Mouse (Mus musculus) C2C12 (cell line): ENCODE results near the gene Cavin3. TPM values are rescaled to one million over a fixed set of nuclear protein-coding genes. Genes with fewer than 3 reads are reported as not detected.

Experiments used
- H3K27me3 ChIP-seq: one replicate; pipeline ENCODE4 v1.6.1; 2011; ENCODE audit not compliant: control insufficient read depth, insufficient read depth, insufficient read length
- H3K36me3 ChIP-seq: one replicate; pipeline ENCODE4 v1.6.1; 2011; ENCODE audit not compliant: control insufficient read depth, insufficient read depth
- H3K4me3 ChIP-seq: one replicate; pipeline ENCODE4 v1.5.1; 2011; ENCODE audit warnings: mild to moderate bottlenecking, control low read depth; ENCODE audit not compliant: poor library complexity, insufficient read depth, severe bottlenecking
- H3K79me2 ChIP-seq: one replicate; pipeline ENCODE4 v1.6.1; 2011; ENCODE audit not compliant: control insufficient read depth, insufficient read depth
- H3K79me3 ChIP-seq: one replicate; pipeline ENCODE4 v1.6.1; 2011; ENCODE audit warnings: low read depth, control low read depth
- H3ac ChIP-seq: one replicate; pipeline ENCODE3; 2011; ENCODE audit warnings: low read depth; ENCODE audit not compliant: control insufficient read depth, insufficient read length
- CEBPB ChIP-seq: IDR thresholded peaks from one replicate; pipeline ENCODE4 v1.6.1; 2011; ENCODE audit warnings: low read depth, mild to moderate bottlenecking, control low read depth, moderate library complexity
- CTCF ChIP-seq: IDR thresholded peaks from one replicate; pipeline ENCODE4 v1.5.1; 2011; ENCODE audit not compliant: control insufficient read depth, insufficient read depth, insufficient read length
- FOSL1 ChIP-seq: IDR thresholded peaks from one replicate; pipeline ENCODE4 v1.8.0; 2011; ENCODE audit warnings: mild to moderate bottlenecking, low read length; ENCODE audit not compliant: poor library complexity, insufficient read depth, severe bottlenecking
- MAX ChIP-seq: IDR thresholded peaks from one replicate; pipeline ENCODE4 v1.6.1; 2011; ENCODE audit warnings: mild to moderate bottlenecking, control low read depth
- MYOD1 ChIP-seq: IDR thresholded peaks from one replicate; pipeline ENCODE4 v1.6.1; 2011; ENCODE audit warnings: low read depth; ENCODE audit not compliant: control insufficient read depth, insufficient read length
- MYOG ChIP-seq: IDR thresholded peaks from one replicate; pipeline ENCODE4 v1.6.1; 2011; ENCODE audit not compliant: control insufficient read depth, insufficient read length; ENCODE audit errors: extremely low read depth
- USF1 ChIP-seq: IDR thresholded peaks from one replicate; pipeline ENCODE4 v1.6.1; 2011; ENCODE audit warnings: low read depth, mild to moderate bottlenecking, control low read depth, moderate library complexity
- polyA plus RNA-seq: library from polyadenylated mRNA; unstranded; fragments of >200 nt; fragmentation: generic; extraction: Trizol; gene quantifications from one replicate; pipeline ENCODE4 v1.2.1, GENCODE M21; 2012; ENCODE audit warnings: missing spikeins

Cavin3 gene
- polyA plus RNA-seq, 1 experiment, result 83.7 TPM

GRCm38 (mm10) chr7:105482426-105482825, 326 bp upstream of the Cavin3 start:
- Histone ChIP-seq H3K36me3 (no peaks in the 10 kb centered on the region), H3K27me3 (no peaks in the 10 kb centered on the region), H3K79me3 (no peaks in the 10 kb centered on the region), H3K79me2 (peaks cover 14% of the 10 kb centered on the region), H3K4me3 (peak overlapping the region; percentile 53), H3ac (no peak overlapping the region)
- TF ChIP-seq FOSL1, result no peak
- TF ChIP-seq CEBPB, result no peak
- no peak for TF ChIP-seq MYOG
- TF ChIP-seq CTCF, result no peak
- TF ChIP-seq MYOD1, result no peak
- TF ChIP-seq MAX, result no peak
- TF ChIP-seq USF1, result no peak

GRCm38 (mm10) chr7:105480561-105481504, 1.3 kb downstream of the Cavin3 start:
- Histone ChIP-seq H3K27me3 (no peaks in the 10 kb centered on the region), H3ac (peak overlapping the region; percentile 90), H3K79me2 (peaks cover 14% of the 10 kb centered on the region), H3K79me3 (no peaks in the 10 kb centered on the region), H3K36me3 (no peaks in the 10 kb centered on the region), H3K4me3 (peak overlapping the region; percentile 53)
- TF ChIP-seq CEBPB, result no peak

- Histone ChIP-seq H3K79me3 (no peaks in the 10 kb centered on the region), H3K27me3 (no peaks in the 10 kb centered on the region), H3K4me3 (no peak overlapping the region), H3K79me2 (peaks cover 14% of the 10 kb centered on the region), H3ac (no peak overlapping the region), H3K36me3 (no peaks in the 10 kb centered on the region)
- TF ChIP-seq CTCF (no peak), MAX (no peak), FOSL1 (no peak), CEBPB (no peak), USF1 (no peak), MYOG (no peak), MYOD1 (no peak)
These were observed 2.0 kb downstream of the Cavin3 start for GRCm38 (mm10) chr7:105480081-105480480.

- H3K27me3 ChIP-seq, result no peaks in the 10 kb centered on the region
- H3K79me3 ChIP-seq, result no peaks in the 10 kb centered on the region
- no peak for TF ChIP-seq USF1
- TF ChIP-seq FOSL1, result no peak
- TF ChIP-seq MAX, result no peak
- H3K79me2 ChIP-seq, result peaks cover 14% of the 10 kb centered on the region
- H3K36me3 ChIP-seq, result no peaks in the 10 kb centered on the region
- H3ac ChIP-seq, result no peak overlapping the region
- no peak overlapping the region for H3K4me3 ChIP-seq
These were observed 2.9 kb downstream of the Cavin3 start for GRCm38 (mm10) chr7:105479232-105479631.

DNA sequence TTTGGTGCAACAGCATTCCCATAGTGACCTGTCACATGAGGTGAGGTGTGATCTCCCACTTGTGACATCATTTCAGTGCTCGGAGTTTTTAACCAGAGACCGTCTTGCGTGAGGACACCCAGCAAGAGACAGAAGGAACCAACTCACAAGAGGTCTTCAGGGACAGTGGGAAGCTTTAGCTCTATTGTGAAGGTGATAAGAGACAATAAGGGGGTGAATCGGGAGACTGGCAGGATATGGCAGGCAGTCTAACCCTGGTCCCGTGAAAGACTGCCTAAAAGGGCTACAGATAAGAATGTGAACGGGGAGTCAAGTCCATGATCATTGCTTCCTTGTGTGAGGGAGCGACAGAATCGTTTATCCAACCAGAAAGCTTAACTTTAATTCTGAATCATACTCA, 3.8 kb downstream of the Cavin3 start:
- Histone ChIP-seq H3K79me3 (no peaks in the 10 kb centered on the region), H3K79me2 (peaks cover 14% of the 10 kb centered on the region), H3K36me3 (no peaks in the 10 kb centered on the region), H3K4me3 (no peak overlapping the region), H3K27me3 (no peaks in the 10 kb centered on the region), H3ac (no peak overlapping the region)
- TF ChIP-seq CEBPB, result no peak
- TF ChIP-seq CTCF, result no peak
- no peak for TF ChIP-seq MYOG
- no peak for TF ChIP-seq MAX
- TF ChIP-seq USF1, result no peak
- no peak for TF ChIP-seq FOSL1
- TF ChIP-seq MYOD1, result no peak

DNA sequence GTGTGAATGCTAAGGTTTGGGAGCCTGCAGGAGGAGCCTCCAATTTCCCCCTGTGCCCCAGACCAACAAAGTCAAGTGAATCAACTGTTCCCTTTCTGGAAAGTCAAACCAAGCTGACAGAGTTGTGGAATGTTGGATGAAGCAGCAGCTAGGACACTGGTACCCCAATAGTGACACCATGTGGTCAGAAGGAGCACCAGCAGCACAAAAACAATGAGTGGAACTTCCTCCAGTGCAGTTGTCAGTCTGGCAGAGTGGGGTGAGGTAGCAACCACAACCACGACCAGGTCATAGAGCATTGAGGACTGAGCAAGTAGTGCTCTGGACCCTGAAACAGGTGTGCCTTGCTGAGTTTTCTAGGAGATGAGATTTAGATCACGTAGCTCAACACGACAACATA, 4.3 kb downstream of the Cavin3 start:
- no peaks in the 10 kb centered on the region for H3K79me3 ChIP-seq
- H3ac ChIP-seq, result no peak overlapping the region
- H3K36me3 ChIP-seq, result no peaks in the 10 kb centered on the region
- no peak overlapping the region for H3K4me3 ChIP-seq
- no peaks in the 10 kb centered on the region for H3K27me3 ChIP-seq
- TF ChIP-seq USF1 (no peak), CTCF (peak; percentile 78)
- H3K79me2 ChIP-seq, result peaks cover 14% of the 10 kb centered on the region
